Mouse (Mus musculus) cerebellum, postnatal 4 days (tissue): ENCODE measurements at regions not wholly inside any gene's neighbourhood (a gene's known extent, or its start where the extent isn't known, plus 50 kb on each side); places are given as distances from the start of the nearest gene placed in this dataset.

ENCODE experiments used
- DNase-seq, 2 experiments: peaks; one replicate each; pipeline ENCODE4 v3.0.0; 2022; ENCODE audit warnings: low spot score in 2 of 2, mixed read lengths in 1 of 2

- peak in 1 of 2 experiments; percentile 9 for DNase-seq
These were observed 381.5 kb upstream of the Nr2f1 start for GRCm38 (mm10) chr13:78580863-78581595.

- no peak for DNase-seq
These were observed 377.9 kb upstream of the Nr2f1 start for GRCm38 (mm10) chr13:78577497-78577896.

- no peak for DNase-seq
These were observed 377.0 kb upstream of the Nr2f1 start for GRCm38 (mm10) chr13:78576300-78577296.

- no peak for DNase-seq
These were observed 371.5 kb upstream of the Nr2f1 start for GRCm38 (mm10) chr13:78571093-78571492.

GRCm38 (mm10) chr13:78524446-78524937 is 324.9 kb upstream of the Nr2f1 start:
- no peak for DNase-seq

GRCm38 (mm10) chr13:78520771-78521170 is 321.2 kb upstream of the Nr2f1 start:
- DNase-seq, result no peak

- no peak for DNase-seq
These were observed 320.6 kb upstream of the Nr2f1 start for GRCm38 (mm10) chr13:78520186-78520585.

- no peak for DNase-seq
These were observed 301.0 kb upstream of the Nr2f1 start for GRCm38 (mm10) chr13:78500551-78500950.

GRCm38 (mm10) chr13:78483760-78484357 is 284.3 kb upstream of the Nr2f1 start:
- DNase-seq, result no peak

GRCm38 (mm10) chr13:78482929-78483759 is 283.6 kb upstream of the Nr2f1 start:
- peak in 1 of 2 experiments; percentile 52 for DNase-seq

- DNase-seq, result no peak
These were observed 251.9 kb upstream of the Nr2f1 start for GRCm38 (mm10) chr13:78451333-78452070.

- DNase-seq, result no peak
These were observed 247.1 kb upstream of the Nr2f1 start for GRCm38 (mm10) chr13:78446726-78447031.

- no peak for DNase-seq
These were observed 246.6 kb upstream of the Nr2f1 start for GRCm38 (mm10) chr13:78445891-78446725.

- DNase-seq, result no peak
These were observed 245.3 kb upstream of the Nr2f1 start for GRCm38 (mm10) chr13:78444691-78445349.

- no peak for DNase-seq
These were observed 228.9 kb upstream of the Nr2f1 start for GRCm38 (mm10) chr13:78428469-78428868.

GRCm38 (mm10) chr13:78428084-78428445 is 228.5 kb upstream of the Nr2f1 start:
- DNase-seq, result peak in 1 of 2 experiments; percentile 5

- DNase-seq, result peak in 1 of 2 experiments; percentile 20
These were observed 227.9 kb upstream of the Nr2f1 start for GRCm38 (mm10) chr13:78427141-78428083.
